Comparison of ENCODE assay signal across 12 mouse cellular contexts in genomic region chr3:87154398-87155287, GRCm38 (mm10). TPM values are rescaled to one million over a fixed set of nuclear protein-coding genes. Genes with fewer than 3 reads are reported as not detected.
DNase-seq lines count a peak whose midpoint lies in the region; ATAC-seq and TF ChIP-seq lines count a peak whose summit lies in the region.
"Had no signal": no experiment of that assay in that cellular context is flagged by ENCODE, and none has a peak within 500 bp of the region (broad histone marks: within the 10 kb centered on the region; RNA-seq: fewer than 3 reads in every experiment).

No protein-coding gene starts in this region.

- H3K27ac ChIP-seq in limb, embryonic 11.5 days (replicated peaks; ENCODE audit: low read depth, low read length): 0 out of 2 replicates have a peak overlapping the region, but pooled peaks have one; percentile 56
- no peak overlapping the region for H3K27ac ChIP-seq in liver, postnatal 0 days (ENCODE audit: low read depth)
- H3K27ac ChIP-seq: heart, adult 2 months had no signal

- ATAC-seq in limb, embryonic 11.5 days (ENCODE audit: insufficient number of reproducible peaks, low FRiP score, low TSS enrichment, low read depth): no peak
- ATAC-seq in liver, postnatal 0 days: no peak

- TF ChIP-seq EP300 in liver, postnatal 0 days (IDR thresholded peaks at IDR 0.05; ENCODE audit: low read depth): no peak

- peaks cover 74% of the 10 kb centered on the region for H3K4me1 ChIP-seq in limb, embryonic 11.5 days (ENCODE audit: control insufficient read depth, insufficient read depth, low read length)
- H3K4me1 ChIP-seq in liver, postnatal 0 days (ENCODE audit: insufficient read depth): peaks cover 6% of the 10 kb centered on the region

- H3K9me3 ChIP-seq in limb, embryonic 11.5 days (ENCODE audit: control insufficient read depth, low read length): no peaks in the 10 kb centered on the region
- no peaks in the 10 kb centered on the region for H3K9me3 ChIP-seq in liver, postnatal 0 days (ENCODE audit: low read length)

- H3K4me2 ChIP-seq in limb, embryonic 11.5 days (ENCODE audit: low read depth, severe bottlenecking): no peak overlapping the region
- H3K4me2 ChIP-seq in liver, postnatal 0 days (ENCODE audit: low read depth, low read length): no peak overlapping the region

- H3K9ac ChIP-seq in limb, embryonic 11.5 days (ENCODE audit: low read length): 0 out of 2 replicates have a peak overlapping the region, but pooled peaks have one; percentile 4
- H3K9ac ChIP-seq in liver, postnatal 0 days (replicated peaks): no peak overlapping the region

- 60% methylated on average over 15 of the region's 15 CpGs for WGBS in limb, embryonic 11.5 days
- whole genome bisulfite sequencing in liver, postnatal 0 days (ENCODE audit: insufficient replicate concordance): 76% methylated on average over 15 of the region's 15 CpGs

- TF ChIP-seq CTCF in liver, postnatal 0 days (IDR thresholded peaks at IDR 0.05; ENCODE audit: low read depth): no peak

- H3K36me3 ChIP-seq in limb, embryonic 11.5 days (ENCODE audit: control insufficient read depth, insufficient read depth, low read length): no peaks in the 10 kb centered on the region
- no peaks in the 10 kb centered on the region for H3K36me3 ChIP-seq in liver, postnatal 0 days (replicated peaks; ENCODE audit: insufficient read depth, low read length)

- DNase-seq in embryo, embryonic 10.5 days (ENCODE audit: low spot score): peak; percentile 30
- no peak for DNase-seq in embryo, embryonic 9.5 days (ENCODE audit: extremely low spot score)
- peak; percentile 25 for DNase-seq in retina, postnatal 1 day
- DNase-seq in retina, embryonic 14.5 days (ENCODE audit: low spot score): no peak
- DNase-seq in limb, embryonic 11.5 days (ENCODE audit: low spot score): no peak
- no peak for DNase-seq in left cerebral cortex, adult 18-20 months (ENCODE audit: low spot score in 2 of 2)
- DNase-seq in liver, postnatal 0 days: no peak
- DNase-seq in cerebellum, adult 11 months: no peak
- DNase-seq: cerebellum, adult 9-11 months; left cerebral cortex, postnatal 4 days had no signal

- no peaks in the 10 kb centered on the region for H3K27me3 ChIP-seq in limb, embryonic 11.5 days (ENCODE audit: control insufficient read depth, insufficient read depth, low read length)
- no peaks in the 10 kb centered on the region for H3K27me3 ChIP-seq in liver, postnatal 0 days (ENCODE audit: insufficient read depth, low read length)

- no peak overlapping the region for H3K4me3 ChIP-seq in limb, embryonic 11.5 days (ENCODE audit: low read depth, low read length)
- H3K4me3 ChIP-seq in liver, postnatal 0 days (ENCODE audit: low read depth, low read length): no peak overlapping the region
- H3K4me3 ChIP-seq: heart, adult 2 months; myocyte had no signal

RNA-seq across cellular contexts. Expression of gene Kirrel, which starts 19.9 kb away (rescaled TPM):
- 12.8 and 13.6 TPM in 2 replicates for polyA plus RNA-seq in limb, embryonic 11.5 days (2014; fragmentation: Nextera tagmentation; extraction: Ambion mirVana)
- 1 to 10 TPM; 3.9 to 4.2 TPM for total RNA-seq in left cerebral cortex, adult 18-20 months (2021)
- polyA plus RNA-seq in liver, postnatal 0 days (2015; fragmentation: Nextera tagmentation; extraction: Ambion mirVana): 0.67 and 0.73 TPM in 2 replicates

Comparison
In these comparisons a context has a peak if more than half of its experiments do, and no peak if none do; other contexts are left out.
1. DNase-seq: peak in embryo, embryonic 10.5 days (single experiment) and retina, postnatal 1 day (single experiment); none in embryo, embryonic 9.5 days (single experiment), retina, embryonic 14.5 days (single experiment), limb, embryonic 11.5 days (single experiment), left cerebral cortex, adult 18-20 months (0 of 2), liver, postnatal 0 days (single experiment) and cerebellum, adult 11 months (single experiment).